Mouse (Mus musculus) lung, postnatal 4 days (tissue): ENCODE data around the gene Ube2h.

Experiments
- DNase-seq, 2 experiments: peaks; one replicate each; pipeline ENCODE4 v3.0.0; 2021

Gene Ube2h

GRCm38 (mm10) chr6:30299116-30299515 is 5.2 kb downstream of the Ube2h start:
- DNase-seq, result no peak

DNA sequence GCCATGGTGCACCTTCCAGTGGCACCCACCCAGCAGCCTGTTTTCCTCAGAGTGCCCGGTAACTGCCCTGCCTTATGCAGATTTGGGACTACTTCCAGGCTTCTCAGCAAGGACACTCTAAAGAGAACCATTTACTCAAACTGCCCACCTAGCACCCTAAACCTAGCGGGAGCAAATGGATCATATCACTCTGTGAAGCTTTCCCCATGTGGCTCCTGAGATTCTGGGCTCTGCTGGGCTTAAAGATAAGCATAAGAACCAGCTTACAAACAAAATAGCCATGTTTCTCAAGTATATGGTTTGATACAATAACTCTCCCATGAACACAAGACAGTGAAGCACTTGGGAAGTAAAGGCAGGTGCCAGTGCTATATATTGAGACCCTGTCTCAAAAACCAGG is 11.8 kb downstream of the Ube2h start:
- DNase-seq, result no peak

DNA sequence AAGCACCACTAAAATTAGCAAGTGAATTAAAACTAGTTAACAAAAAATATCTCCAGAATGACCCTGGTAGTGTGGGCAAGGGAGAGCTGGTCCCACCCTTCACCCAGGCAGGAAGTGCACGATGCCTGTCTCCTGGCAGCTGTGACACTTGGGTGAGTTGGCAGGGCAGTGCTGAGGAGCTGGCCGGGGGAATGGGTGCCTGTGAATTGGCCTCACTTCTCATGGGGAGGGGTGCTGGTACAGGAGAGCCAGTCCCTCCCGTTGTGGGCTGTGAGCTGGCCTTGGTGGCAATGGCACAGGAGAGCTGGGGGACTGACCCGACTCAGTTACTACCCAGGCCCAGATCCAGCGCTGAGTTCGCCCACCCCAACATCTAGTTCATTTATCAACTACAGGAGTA is 16.4 kb downstream of the Ube2h start:
- DNase-seq, result peak; percentile 15 to 27

- no peak for DNase-seq
These were observed 17.7 kb downstream of the Ube2h start for GRCm38 (mm10) chr6:30286642-30287041.

DNA sequence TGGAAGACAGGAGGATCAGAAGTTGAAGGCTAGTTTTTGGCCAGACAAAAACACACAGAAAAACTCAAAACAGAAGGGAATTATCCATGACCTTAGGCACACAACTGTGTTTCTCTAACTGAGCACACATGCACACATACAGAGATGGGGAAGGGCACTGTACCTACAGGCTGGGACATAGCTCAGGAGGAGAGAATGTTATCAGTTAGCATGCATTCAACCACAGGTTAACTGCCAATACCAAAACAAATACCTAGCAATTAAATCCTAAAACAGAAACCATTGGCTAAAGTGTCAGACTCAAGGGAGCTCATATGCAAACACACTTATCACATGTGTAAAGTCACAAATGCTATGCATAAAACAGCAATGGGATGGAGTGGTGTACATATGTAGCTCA is 20.2 kb downstream of the Ube2h start:
- no peak for DNase-seq

GRCm38 (mm10) chr6:30282361-30282760 is 22.0 kb downstream of the Ube2h start:
- no peak for DNase-seq

DNA sequence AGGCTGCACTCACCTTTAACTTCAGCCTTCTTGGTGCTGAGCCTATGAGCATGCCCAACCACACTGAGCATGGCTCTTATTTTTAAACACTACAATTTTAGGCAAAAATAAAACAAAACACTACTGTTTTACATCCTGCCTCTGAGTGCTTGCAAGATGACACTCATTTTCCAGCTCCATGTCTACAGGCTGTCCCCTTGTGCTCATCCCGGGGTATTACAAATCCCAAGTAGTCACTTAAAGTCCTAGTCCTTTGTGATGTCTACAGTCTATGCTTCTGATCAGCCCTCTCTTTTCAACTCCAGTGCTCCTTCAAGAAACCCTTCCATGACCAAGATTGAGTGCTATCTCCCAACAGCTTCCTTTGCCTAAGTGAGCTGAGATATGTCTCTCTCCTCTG is 26.0 kb downstream of the Ube2h start:
- no peak for DNase-seq

GRCm38 (mm10) chr6:30276882-30277281 is 27.5 kb downstream of the Ube2h start:
- no peak for DNase-seq

- peak; percentile 27 to 38 for DNase-seq
These were observed 28.0 kb downstream of the Ube2h start for GRCm38 (mm10) chr6:30276375-30276774.

- DNase-seq, result peak in 1 of 2 experiments; percentile 4
These were observed 29.0 kb downstream of the Ube2h start for GRCm38 (mm10) chr6:30275159-30275847.

GRCm38 (mm10) chr6:30272911-30273310 is 31.4 kb downstream of the Ube2h start:
- no peak for DNase-seq

GRCm38 (mm10) chr6:30272338-30272905 is 31.9 kb downstream of the Ube2h start:
- no peak for DNase-seq

DNA sequence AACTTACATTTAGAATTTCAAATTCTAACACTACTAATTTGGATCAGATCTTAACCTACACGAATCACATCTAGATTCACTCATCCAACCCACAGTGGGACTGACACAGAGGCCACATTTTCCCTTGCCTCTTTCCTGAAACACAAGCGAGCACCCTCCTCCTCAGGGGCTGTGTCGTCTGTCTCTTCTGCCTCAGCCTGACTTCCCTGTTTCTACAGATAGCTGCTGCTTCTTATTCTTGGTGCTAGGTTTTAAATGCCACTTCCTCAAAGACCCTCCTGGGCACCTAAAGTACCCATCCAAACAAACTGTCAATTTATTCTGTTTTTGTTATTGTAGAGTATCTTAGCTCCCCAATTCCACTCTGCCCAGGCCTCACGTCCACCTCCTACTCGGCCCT is 34.5 kb downstream of the Ube2h start:
- no peak for DNase-seq

DNA sequence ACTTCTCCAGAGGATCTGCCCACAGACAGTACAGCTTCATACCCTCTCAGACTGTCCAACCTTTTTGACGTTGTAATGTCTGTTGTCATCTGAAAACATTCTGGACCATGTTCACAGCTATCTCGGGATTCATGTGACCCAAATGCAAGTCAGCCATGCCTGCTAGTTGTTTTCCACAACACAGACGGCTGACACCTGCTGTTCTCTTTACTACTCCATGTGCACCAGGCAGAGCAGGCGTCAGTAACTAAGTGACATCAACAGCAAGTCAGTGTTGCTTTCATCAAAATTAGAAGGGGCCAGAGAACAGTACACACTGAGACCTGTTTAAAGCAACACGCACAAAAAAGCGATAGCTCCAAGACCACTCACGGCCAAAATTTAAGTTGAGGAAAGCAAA is 36.9 kb downstream of the Ube2h start:
- no peak for DNase-seq

GRCm38 (mm10) chr6:30265402-30265801 is 38.9 kb downstream of the Ube2h start:
- no peak for DNase-seq

DNA sequence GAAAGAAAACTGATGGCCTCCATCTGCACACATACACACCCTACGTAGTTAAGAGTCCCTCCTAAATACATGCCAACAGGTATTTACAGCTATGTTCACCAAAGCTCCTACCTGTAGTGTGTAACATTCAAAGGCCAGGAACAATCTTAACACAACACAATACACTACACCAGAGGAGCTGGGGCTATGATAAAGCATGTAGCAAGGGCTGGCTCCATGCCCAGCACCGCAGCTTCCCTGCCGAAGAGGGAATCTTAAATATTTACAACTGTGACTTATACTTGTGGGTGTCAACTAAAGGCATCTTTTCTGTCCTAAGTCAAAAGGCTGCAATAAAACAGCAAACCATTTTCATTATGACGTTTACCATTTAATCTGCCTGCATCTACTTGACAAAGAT is 41.3 kb downstream of the Ube2h start:
- DNase-seq, result peak; percentile 43 to 71

DNA sequence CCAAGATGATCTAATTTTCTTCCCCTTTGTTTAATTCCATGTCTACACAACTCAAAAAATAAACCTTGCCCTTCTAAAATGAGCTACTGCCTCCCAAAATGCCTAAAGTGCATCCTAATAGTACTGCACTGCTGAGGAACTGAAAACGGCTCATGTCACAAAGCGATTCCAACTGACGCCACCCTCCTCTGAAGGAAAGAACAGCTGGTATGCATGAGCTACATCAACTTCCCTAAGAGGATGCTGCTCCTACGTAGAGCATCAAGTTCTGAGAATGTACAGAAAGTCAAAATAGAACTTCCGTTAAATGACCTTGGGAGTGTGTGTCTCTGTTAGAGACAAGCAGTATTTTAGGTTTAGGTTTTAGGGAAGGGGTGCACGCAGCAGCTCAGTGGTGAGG is 45.1 kb downstream of the Ube2h start:
- no peak for DNase-seq

DNA sequence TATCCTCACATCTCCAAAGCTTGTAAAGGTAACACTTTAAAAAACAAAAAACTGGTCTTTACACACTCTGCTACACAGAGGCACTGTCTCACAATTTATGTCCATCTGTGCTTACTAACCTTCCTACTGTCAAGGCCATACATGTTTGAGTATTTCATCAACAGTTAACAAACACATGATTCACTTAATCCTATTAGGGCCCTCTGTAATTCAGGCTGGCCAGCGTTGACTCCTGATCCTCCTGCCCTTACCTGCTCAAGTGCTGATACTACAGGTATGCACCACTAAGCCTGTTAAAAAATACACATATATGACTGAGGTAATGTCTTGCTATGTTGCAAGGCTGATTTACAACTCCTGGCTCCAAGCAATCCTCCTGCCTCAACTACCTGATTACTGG is 46.4 kb downstream of the Ube2h start:
- no peak for DNase-seq

GRCm38 (mm10) chr6:30255846-30256245 is 48.5 kb downstream of the Ube2h start:
- no peak for DNase-seq

GRCm38 (mm10) chr6:30252271-30253010 is 51.9 kb downstream of the Ube2h start:
- DNase-seq, result no peak

GRCm38 (mm10) chr6:30248708-30249107 is 55.6 kb downstream of the Ube2h start:
- DNase-seq, result no peak

- DNase-seq, result no peak
These were observed 58.4 kb downstream of the Ube2h start for GRCm38 (mm10) chr6:30245940-30246339.

DNA sequence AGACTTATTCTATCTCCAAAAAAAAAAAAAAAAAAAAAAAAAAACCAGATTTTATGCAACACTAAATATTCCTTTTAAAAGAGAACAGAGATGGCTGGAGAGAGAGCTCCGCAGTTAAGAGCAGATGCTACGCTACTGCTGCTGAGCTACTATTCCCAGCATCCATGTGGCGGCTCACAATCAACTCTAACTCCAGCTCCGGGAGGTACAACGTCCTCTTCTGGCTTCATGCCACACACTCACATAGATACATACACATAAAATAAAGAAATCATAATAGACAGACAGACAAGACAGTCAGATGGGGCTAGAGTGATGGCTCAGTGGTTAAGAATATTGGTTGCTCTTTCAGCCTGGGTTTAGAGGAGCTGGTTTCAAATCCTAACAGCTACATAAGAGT is 58.9 kb downstream of the Ube2h start:
- no peak for DNase-seq

- DNase-seq, result no peak
These were observed 60.9 kb downstream of the Ube2h start for GRCm38 (mm10) chr6:30243347-30244007.
